Mouse (Mus musculus) thymus, postnatal 0 days (tissue): ENCODE measurements at regions not wholly inside any gene's neighbourhood (a gene's known extent, or its start where the extent isn't known, plus 50 kb on each side); places are given as distances from the start of the nearest gene placed in this dataset.
A peak's percentile ranks its signal among the peaks of the same experiment; 100 is the strongest.

Experiments
- DNase-seq: peaks from one replicate; pipeline ENCODE4 v3.0.0-alpha.2; 2015; ENCODE audit warnings: low spot score

DNA sequence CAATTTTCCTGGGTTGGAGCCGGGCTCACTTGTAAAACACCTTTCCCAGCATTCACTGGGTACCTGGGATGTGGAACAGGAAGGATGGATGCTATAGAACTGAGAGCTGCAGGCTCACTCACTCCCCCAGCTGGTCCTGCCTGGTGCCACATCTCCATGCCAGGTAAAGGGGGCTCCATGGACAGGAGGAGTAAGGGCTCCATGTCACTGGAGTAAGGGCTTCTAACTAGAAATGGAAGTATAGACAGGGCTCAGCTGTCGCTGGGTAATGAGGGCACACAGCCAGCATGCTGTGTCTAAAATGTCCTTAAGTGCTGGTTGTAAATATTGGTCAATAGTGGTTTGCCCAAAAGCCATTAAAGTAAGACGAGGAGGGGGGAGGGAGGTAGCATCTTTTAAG is 99.4 kb upstream of the Gpr12 start:
- no peak for DNase-seq

DNA sequence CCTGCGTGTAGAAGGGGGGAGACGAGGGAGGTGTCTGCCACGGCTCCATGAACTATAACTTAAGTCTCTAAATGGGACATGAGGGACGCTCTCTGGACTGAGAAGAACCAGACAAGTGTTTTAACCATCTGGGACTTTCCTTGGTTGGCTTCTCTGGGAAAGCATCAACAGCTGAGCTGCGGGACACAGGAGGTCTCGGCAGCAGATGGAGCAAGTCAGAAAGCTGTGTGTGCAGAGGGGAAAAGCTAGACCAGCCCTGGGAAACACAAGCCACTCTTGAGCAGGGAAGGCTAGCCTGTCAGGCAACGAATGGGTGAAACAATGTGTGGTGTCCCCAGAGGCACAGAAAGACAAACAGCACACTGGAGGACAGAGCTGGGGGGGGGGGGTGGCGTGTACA is 98.5 kb upstream of the Gpr12 start:
- DNase-seq = no peak

DNA sequence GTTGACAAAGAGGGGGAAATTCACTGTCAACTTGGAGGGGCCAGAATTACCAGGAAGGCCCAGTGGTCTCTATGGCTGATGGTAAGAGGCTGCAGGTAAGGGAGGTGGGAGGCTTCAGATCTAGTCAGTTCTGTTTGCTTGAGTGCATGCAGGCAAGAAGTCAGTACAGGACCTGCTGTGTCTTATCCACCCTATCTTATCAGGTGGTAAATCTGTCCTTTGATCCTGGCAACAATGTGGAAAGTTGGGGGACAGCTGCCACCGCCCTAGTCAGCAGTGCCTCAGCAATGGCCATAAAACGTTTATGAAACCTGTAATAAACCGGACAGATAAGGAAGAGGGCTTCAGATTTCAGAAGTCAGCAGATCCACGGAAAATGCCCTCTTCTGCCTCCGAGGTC is 97.9 kb upstream of the Gpr12 start:
- DNase-seq = no peak

DNA sequence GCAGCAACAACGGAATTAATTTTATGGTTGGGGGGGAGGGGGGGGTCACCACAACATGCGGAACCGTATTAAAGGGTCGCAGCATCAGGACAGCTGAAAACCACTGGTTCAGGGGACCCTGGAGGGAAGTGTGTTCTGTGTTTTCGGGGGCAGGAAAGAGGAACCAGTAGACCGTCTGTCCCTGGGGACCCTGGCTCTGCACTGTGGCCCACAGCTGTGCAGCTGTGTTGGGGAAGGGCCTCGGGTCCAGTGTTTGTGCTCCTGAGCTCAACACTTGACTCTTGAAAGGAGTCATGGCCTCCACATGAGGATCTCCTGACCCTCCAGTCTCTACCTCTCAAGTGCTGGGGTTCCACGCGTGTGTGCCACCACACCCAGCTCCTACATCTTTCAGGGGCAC is 96.5 kb upstream of the Gpr12 start:
- DNase-seq = no peak

DNA sequence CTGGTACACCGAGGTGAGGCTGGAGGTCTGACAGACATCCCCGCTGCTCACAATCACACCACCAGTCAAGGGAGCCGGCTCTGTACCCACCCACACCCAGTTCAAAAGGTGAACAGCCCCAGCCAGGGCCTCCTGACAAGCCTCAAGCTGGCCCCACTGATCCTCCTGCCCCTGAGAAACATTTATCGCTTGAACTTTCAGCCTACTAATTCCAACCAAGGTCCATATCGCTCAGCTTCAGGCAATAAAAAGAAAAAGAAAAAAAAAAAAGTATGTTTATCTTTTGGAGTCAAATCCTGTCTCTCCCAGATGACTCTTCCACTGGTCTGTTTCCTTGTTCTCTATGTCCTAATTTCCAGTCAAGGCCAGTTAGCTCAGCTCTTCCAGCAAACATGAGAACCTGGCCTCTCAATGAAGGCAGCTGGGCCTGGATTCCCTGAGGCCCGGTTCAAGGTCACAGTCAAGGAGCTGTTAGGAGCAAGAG is 94.2 kb upstream of the Gpr12 start:
- no peak for DNase-seq

DNA sequence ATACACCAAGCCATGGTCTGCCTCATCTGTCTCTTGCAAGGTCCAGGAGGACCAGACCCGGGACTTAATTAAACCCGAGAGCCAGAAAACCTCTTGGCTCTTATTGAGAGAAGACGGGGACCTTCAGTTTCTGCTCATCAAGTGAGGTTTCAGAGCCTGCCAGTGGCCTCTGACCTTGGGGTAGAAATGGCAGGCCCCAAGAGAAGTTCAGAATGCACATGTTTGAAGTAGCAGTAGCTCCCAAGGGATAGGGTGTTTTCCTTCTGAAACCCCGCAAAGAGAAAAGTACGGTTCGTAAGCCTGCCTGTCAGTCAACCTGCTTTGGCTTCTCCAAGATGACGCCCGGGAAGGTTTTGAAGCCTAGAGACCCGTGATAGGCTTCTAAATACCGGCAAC is 93.7 kb upstream of the Gpr12 start:
- no peak for DNase-seq

DNA sequence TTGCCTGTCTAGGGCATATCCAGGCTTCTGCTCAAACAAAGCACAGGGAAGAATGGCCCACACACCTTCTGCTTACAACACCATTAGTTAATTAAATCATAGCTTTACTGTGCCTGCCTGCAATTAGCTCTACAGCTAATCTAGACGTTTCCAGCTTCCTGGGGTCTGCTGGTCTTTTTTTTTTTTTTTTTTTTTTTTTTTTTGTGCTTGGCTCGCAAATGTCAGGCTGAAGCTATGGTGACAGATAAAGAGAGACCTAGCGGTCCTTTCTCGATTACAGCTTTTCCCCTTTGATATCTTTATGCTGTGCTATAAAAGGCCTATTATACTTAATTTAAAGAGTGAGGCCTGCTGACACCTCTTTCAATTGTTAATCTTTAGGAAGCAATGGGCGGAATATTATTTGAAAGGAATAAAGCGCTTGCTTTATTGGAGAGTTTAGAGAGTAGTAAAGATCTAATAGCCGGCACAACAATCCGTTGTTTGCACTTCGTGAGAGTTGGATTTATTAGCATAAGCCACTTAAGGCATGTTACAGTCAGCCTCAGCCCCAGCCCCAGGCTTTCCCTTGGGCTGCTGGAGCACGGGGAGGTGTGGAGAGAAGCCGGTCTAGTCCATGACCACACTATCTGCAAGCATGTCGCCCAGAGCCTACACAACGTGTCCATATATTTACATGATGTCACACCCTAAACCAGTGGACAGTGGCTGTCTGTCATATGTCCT is 93.2 kb upstream of the Gpr12 start:
- DNase-seq = no peak

DNA sequence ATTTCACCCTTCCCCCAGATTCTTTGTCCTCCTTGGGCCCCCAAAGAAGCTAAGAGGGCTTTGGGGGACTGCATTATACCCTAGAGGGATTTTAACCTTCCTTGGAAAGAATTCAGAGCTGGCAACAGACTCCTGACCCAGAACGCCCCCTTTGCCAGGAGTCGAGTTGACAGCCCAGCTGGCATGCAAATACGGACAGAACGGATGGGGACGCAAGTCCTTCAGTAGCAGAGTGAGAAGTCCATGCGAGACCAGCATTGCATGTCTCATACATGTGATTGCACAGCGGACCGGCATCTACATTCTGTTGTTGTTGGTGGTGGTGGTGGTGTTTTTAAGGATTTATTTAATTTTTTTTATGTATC is 92.1 kb upstream of the Gpr12 start:
- no peak for DNase-seq

DNA sequence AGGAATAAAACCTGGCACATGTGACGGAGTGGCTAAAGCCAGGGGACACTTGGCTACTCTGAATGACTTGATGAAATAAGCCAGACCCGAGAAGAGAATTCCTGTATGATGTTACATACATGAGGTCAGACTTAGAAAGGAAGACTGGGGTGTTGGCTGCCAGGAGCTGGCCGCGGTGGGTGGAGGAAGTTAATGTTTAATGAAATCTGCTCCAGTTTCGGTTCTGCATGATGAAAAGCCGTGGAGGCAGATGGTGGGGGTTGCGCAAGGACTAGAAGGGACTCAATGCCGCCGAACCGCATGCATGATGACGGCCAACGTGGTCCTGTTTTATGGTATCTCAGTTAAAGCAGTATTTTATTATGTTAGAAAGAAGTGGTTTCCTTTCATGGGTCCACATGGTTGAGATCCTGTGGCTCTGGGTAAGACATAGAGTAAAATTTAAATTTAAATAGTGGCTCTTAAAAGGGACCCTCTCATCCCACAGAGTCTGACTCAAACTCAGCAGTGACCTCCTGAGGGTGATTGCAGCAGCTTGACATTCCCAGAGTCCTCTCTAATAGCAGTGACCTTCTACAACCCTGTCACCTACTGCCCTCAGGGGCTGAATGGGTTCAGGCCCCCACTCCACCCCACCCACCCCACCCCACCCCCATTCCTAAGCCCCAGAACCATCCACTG is 91.6 kb upstream of the Gpr12 start:
- DNase-seq = no peak

DNA sequence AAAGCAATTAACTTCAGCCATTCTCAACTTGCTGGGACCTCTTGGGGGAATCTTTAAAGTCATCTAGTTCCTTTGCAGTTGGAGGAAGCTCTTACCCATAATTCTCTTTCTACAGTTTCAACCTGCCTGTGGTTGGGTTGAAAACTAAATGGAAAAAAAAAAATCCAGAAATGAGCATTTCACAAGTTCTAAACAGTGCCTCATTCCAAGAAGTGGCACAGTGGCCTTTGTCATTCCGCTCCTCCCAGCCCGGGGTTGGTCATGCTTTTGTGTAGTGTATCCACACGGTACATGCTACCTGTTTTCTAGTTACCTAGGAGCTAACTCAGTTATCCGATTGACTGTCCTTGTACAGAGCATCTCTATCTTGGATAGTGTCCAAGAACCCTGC is 90.8 kb upstream of the Gpr12 start:
- no peak for DNase-seq

DNA sequence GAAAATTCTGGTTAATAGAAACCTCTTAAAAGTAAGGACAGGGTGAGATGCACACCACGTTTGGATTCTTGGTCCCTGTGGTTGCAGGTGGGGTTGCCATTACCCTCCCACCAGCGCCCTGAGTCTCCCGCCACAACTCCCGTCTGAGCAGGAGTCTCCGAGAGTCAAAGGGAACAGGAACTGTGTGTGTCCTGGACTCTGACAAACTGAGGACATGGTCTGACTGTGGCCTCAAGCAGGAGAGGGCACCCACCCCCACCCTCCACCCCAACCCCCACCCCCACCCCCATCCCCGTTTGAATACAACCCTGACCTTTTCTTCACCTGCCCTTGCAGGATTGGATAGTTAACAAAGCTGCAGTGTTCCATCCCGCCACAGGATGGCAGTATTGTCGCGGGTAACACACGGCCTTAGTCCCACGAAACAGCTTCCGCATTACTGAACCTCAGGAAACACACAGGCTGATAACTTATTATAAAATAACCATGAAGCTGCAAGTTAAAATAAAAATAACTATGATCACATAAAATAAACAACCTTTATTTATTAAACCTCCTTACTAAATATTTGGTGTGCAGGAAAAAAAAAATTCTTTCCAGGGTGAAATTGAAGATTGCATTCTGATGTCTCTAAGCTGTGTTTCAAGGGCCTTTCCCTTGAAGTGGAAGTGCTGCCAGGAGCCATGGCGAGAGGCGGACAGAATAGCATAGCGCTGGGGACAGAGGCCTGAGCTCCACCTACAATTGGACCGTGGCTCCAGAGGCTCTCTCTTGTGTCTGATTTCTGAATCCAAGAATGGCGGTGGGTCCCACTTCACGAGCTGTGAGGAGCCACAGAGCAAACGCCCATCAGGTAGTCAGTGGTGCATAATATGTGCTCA is 90.2 kb upstream of the Gpr12 start:
- peak; percentile 70 for DNase-seq

DNA sequence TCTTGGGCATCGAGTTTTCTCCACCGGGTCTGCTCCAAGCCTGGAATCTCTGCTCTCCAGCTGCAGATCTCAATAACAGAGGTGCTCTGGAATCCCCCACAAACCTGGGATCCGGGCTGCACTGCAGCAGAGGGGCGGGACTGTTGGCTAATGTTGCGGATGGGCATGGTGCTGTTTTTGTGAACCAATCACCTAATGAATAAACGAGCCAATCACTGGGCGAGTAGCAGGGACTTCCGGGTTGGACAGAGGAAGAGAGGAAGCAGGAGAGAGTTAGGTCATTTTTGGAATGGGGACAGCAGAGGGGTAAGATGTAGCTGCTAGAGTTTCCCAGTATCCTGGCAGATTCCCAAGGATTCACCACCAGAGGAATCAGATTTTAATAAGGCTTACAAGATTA is 76.7 kb upstream of the Gpr12 start:
- no peak for DNase-seq

DNA sequence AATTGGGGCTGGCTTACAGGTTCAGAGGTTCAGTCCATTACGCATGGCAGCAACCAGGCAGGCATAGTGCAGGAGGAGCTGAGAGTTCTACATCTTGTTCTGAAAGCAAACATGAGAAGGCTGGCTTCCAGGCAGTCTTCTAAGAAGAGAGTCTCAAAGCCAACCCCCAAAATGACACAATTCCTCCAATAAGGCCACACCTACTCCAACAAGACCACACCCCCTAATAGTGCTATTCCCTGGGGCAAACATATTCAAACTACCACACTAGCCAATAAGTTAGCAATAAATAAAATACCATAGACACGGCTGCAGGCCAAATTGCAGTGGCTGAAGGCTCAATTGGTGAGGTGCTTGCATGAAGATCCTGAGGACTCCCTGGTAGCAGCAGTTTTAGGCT is 72.2 kb upstream of the Gpr12 start:
- no peak for DNase-seq

DNA sequence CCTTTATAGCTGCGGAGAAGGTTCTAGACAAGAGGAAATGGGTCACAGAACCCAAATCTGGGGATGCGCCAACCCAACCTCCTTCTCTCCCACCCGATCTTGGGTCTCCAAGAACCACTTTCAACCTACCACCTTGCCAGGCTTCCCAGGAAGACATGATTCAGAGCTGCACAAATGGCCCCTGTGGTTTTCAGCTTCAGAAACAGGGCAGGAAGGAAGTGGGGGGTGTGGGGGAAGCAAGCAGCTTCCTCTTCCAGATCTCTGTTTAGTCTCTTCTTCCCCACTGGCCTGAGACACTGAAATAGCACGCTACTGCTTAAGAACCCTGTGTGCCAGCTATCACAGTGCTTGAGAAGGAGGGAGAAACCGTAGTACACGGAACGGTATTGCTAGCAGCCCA is 70.4 kb upstream of the Gpr12 start:
- peak; percentile 41 for DNase-seq

DNA sequence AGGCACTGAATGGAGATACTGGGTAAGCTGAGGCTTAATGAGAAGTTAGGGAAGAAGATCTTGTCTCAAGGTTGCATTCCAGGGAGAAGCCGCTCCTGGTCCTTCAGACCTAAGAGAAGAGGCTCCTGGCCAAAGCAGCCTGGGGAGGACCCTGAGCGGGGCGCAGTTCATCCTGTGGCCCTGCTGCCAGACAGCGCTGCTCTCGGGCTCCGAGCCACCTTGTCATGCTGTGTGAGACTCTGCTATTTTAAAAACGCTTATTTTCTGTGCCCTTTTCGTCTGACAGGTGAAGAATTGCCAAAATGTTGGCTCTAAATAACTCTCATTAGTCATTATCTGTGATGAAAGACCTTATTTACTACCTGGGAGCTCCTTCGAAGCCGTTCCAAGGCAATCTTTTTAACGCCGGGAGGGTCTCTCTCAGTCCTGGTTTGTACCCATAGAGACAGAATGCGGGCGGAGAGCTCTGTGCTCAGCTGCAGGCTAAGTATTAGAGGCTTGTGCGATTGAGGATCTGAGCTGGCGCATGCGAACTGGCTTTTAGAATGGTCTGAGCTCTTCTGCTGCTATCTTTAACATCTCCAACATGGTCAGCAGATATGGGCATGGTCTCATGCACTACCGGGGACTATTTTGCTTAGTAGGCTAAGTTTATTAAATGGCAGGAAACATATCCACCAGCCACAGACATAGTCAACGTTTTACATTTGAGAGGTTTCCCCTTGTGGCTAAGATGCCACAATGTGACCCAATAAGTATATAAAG is 68.8 kb upstream of the Gpr12 start:
- DNase-seq = no peak

DNA sequence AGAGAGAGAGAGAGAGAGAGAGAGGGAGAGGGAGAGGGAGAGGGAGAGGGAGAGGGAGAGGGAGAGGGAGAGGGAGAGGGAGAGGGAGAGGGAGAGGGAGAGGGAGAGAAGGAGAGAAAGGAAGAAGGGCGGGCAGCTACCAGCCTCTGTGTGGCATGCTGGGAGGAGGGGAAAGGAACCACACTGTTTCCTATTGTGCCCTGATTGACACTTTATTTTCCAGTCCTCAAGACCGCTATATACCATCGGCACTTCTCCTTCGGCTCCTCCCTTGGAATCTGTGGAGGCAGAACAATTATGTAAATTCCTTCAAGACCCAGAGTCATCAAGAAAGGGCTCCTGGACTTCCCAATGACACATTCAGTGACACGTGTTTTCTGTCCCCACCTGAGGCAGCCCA is 67.8 kb upstream of the Gpr12 start:
- DNase-seq = no peak

DNA sequence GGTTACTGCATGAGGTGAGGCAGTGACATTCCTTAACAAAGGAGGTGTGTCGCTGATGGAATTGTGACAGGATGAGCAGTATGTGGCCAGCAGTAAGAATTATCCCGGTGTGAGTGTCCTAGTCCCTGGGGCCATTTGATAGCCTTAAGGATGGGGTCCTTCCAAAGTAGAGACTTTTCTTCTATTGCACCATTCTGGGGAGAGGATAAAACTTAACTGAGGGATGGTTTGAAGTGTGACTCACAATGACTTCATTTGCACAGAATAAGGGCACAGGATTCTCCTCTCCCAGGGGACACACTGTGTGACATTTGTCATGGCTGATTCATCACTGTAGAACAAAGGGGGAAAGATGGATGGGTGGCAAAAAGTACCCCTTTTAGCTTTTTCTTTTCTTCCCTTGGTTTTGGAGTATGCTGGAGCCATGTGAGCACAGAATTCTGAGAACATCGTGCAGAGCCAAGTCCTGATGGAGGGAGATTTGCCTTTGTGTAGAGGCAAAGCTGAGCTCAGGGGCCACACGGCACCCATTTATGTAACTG is 63.6 kb upstream of the Gpr12 start:
- no peak for DNase-seq

DNA sequence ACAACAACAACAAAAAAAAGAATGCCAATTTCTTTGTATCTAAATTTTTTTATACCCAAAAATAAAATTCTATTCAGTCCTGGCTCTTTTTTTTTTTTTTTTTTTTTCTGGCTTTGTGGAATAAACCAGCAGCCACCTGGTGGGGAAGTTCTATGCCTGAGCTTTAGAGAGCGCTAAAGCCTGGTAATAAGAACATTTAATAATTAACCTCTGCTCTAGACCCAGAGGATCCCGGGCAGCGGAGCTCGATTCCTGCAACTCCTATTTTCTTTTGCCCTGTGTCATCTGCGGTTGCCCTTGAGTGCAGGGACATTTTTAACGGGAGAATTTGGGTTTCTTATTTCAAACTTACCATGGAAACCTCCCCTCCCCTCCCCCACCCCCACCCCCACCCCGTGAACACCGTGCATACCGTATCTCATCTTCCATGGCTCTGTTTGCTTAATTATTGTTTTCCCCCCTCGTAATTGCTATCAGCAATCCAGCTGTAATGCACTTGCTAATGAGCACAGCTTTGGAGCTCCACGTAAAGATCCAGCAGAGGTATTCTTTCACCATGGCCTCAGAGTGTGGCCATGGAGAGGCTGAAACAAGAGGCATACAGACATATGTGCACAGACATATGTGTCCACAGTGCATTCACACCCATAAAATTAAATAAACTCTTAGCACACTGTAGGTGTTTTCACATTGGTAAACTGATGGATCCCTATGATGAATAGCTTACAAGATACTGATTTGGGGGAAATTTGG is 62.8 kb upstream of the Gpr12 start:
- no peak for DNase-seq

DNA sequence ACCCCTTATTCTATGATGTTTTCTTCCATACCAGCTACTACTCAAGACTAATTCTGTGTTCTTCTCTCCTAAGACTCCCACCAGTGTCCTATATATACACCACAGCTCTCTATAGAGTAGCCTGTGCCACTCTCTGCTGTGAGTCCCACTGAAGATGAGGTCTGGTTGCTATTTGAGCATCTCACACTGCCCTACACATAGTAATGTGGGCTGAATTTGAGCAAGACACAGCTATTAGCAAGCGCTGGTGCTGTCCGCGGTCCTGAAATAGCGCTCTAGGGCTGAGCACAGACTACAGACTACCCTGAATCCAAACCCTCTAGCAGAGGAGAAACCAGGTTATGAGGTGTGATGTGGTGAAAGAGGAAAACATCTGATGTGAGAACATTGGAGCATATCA is 59.5 kb upstream of the Gpr12 start:
- peak; percentile 41 for DNase-seq

DNA sequence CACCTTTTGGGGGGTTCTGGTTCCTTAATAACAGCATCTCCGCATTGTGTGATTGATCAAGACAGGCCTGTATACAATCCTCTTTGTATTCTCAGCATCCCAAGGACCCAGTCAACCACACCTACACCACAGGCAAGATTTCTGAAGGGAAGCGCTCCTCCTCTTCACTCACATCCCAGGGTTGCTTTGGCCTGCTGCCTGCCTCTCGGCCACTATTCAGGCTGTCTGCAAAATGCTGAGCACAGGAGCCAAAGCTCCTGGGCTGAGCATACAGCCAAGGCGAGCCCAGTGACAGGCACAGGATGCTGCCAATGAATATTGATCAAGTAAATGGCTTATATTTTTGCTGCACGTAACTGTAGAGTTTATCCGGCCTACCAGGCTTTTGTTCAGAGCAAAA is 56.9 kb upstream of the Gpr12 start:
- DNase-seq = no peak

DNA sequence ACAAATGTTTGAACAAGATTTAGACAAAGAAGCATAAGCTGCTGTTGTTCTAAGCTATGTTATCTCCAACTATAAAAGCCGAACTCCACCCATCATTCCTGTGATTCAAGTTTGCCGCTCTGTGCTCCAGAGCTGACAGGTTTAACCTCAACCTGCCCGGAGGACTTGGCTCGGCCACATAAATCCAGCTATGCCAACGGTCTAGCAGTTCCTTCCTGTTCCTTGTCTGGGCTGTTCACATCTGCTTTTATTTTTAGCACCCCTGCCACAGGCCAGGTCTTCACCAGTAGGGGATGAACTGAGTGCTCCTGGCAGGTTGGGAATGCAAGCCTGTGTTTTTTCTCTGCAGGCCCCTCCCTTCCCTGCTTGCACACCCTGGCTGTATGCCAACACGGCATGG is 51.8 kb upstream of the Gpr12 start:
- no peak for DNase-seq
